Mouse (Mus musculus): Measurements from ENCODE around the gene Jag2. TPM values are rescaled to one million over a fixed set of nuclear protein-coding genes. Genes with fewer than 3 reads are reported as not detected.

The Jag2 gene
- total and polyA plus RNA-seq, 2 experiments from 2014 or later: 3.3 to 58.5 TPM

- Histone ChIP-seq H3K4me3 (ENCODE audit: low read depth, low read length) (no peak overlapping the region), H3K9ac (replicated peaks; ENCODE audit: low read depth, low read length) (no peak overlapping the region), H3K36me3 (replicated peaks; ENCODE audit: control insufficient read depth, insufficient read depth, low read length) (no peaks in the 10 kb centered on the region), H3K9me3 (replicated peaks; ENCODE audit: control insufficient read depth, low read length) (no peaks in the 10 kb centered on the region), H3K4me2 (ENCODE audit: low read depth, low read length) (no peak overlapping the region), H3K27ac (ENCODE audit: low read depth) (peak overlapping the region; percentile 49; the same call in 1 of the 2 replicates), H3K4me1 (ENCODE audit: control insufficient read depth, insufficient read depth) (no peaks in the 10 kb centered on the region), H3K27me3 (ENCODE audit: control insufficient read depth, insufficient read depth, low read length) (0 out of 2 replicates have a peak, but pooled peaks cover 12% of the 10 kb centered on the region)
- ATAC-seq (ENCODE audit: insufficient read depth, low read depth) (no peak), DNase-seq (ENCODE audit: low spot score) (no peak)
- TF ChIP-seq EP300 (IDR thresholded peaks at IDR 0.05; ENCODE audit: low read depth): no peak
- TF ChIP-seq CTCF (IDR thresholded peaks at IDR 0.05; ENCODE audit: low read depth): no peak
- 51% methylated on average over 11 of the region's 11 CpGs for WGBS
Measured at GRCm38 (mm10) chr12:112894303-112894884, 35.2 kb downstream of the Jag2 start.

DNA sequence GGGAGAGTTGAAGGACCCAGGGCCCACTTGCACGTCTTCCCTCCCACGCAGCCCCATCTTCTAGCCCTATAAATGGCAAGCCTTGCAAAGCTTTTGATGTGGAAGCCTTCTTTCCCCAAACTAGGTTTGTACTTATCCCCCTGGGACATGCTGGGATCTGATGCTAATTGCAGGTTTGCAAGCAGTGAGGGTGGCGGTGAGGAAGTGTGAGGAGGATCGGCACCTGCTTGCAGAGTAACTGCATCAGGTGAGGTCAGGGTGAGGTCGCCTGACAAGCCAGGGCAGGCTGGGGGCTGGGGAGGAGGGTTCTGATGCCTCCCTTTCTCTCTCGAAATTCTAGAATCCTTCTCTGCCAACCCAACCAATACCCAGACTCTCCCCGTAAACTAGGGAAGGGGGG, 44.1 kb downstream of the Jag2 start:
- Histone ChIP-seq H3K27me3 (ENCODE audit: control insufficient read depth, insufficient read depth, low read length) (peaks cover 3% of the 10 kb centered on the region; the same call in 1 of the 2 replicates), H3K4me1 (ENCODE audit: control insufficient read depth, insufficient read depth) (no peaks in the 10 kb centered on the region), H3K9ac (replicated peaks; ENCODE audit: low read depth, low read length) (no peak overlapping the region), H3K36me3 (replicated peaks; ENCODE audit: control insufficient read depth, insufficient read depth, low read length) (no peaks in the 10 kb centered on the region), H3K9me3 (replicated peaks; ENCODE audit: control insufficient read depth, low read length) (no peaks in the 10 kb centered on the region), H3K4me2 (ENCODE audit: low read depth, low read length) (no peak overlapping the region), H3K4me3 (ENCODE audit: low read depth, low read length) (no peak overlapping the region), H3K27ac (ENCODE audit: low read depth) (no peak overlapping the region)
- DNase-seq (ENCODE audit: low spot score) (no peak), ATAC-seq (ENCODE audit: insufficient read depth, low read depth) (no peak)
- WGBS: 48% methylated on average over 6 of the region's 7 CpGs
- TF ChIP-seq EP300 (IDR thresholded peaks at IDR 0.05; ENCODE audit: low read depth) (no peak), CTCF (IDR thresholded peaks at IDR 0.05; ENCODE audit: low read depth) (no peak)

DNA sequence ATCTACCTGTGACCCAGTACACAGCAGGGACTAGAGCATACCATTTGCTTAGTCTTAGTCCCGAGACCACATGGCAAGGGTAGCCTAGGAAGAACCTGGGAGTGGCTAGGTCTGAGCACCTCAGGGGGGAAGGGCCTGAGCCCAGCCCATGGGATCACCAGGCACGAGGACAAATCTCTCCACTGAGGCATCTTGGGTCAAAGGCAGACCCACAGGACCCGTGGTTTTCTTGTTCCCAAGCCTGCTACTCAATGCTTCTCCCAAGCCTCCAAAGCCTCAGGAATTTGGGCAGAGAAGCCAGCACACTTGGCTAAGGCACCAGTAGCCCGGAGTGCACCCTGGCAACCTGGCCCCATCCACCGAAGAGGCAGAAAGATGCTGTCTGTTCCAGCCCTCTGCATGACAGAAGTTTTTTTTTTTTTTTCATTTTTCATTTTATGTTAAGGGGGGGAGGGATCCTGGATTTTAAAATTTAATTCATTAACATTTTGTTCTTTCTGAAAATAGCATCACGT, 48.2 kb downstream of the Jag2 start:
- no peaks in the 10 kb centered on the region for H3K9me3 ChIP-seq (replicated peaks; ENCODE audit: control insufficient read depth, low read length)
- TF ChIP-seq EP300 (IDR thresholded peaks at IDR 0.05; ENCODE audit: low read depth): no peak
- TF ChIP-seq CTCF (IDR thresholded peaks at IDR 0.05; ENCODE audit: low read depth): no peak

DNA sequence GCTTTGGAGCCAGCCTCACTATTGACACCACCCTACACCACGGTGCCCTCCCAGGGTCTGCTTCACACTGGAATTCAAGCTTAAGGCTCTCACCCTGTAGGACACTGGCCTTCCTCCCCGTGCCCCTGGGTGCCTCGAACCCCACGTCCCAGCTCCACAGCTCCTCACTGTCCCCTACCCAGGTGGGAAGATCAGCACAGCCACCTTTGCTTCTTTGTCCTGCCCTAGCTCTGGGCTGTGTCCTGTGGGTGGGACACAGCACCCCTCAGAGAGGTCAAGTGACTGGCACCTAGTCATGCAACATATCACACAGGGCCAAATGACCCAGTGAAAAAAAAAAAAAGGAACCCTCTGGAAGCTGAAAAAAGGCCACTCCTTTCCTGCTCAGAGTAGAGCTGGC, 48.9 kb downstream of the Jag2 start:
- no peak overlapping the region for H3K4me2 ChIP-seq (ENCODE audit: low read depth, low read length)
- ATAC-seq (ENCODE audit: insufficient read depth, low read depth) (no peak), DNase-seq (ENCODE audit: low spot score) (no peak)
- H3K27ac ChIP-seq (ENCODE audit: low read depth): no peak overlapping the region
- H3K9ac ChIP-seq (replicated peaks; ENCODE audit: low read depth, low read length): no peak overlapping the region
- H3K27me3 ChIP-seq (ENCODE audit: control insufficient read depth, insufficient read depth, low read length): peaks cover 46% of the 10 kb centered on the region
- H3K4me1 ChIP-seq (ENCODE audit: control insufficient read depth, insufficient read depth): 0 out of 2 replicates have a peak, but pooled peaks cover 4% of the 10 kb centered on the region
- WGBS: 80% methylated on average over 4 of the region's 4 CpGs
- TF ChIP-seq EP300 (IDR thresholded peaks at IDR 0.05; ENCODE audit: low read depth) (no peak), CTCF (IDR thresholded peaks at IDR 0.05; ENCODE audit: low read depth) (no peak)
- no peak overlapping the region for H3K4me3 ChIP-seq (ENCODE audit: low read depth, low read length)
- no peaks in the 10 kb centered on the region for H3K36me3 ChIP-seq (replicated peaks; ENCODE audit: control insufficient read depth, insufficient read depth, low read length)
- H3K9me3 ChIP-seq (replicated peaks; ENCODE audit: control insufficient read depth, low read length): no peaks in the 10 kb centered on the region

More for the DNA sequence above, 48.2 kb downstream of the Jag2 start:
- ATAC-seq (ENCODE audit: insufficient read depth, low read depth) (no peak), DNase-seq (ENCODE audit: low spot score) (no peak)
- Histone ChIP-seq H3K4me1 (ENCODE audit: control insufficient read depth, insufficient read depth) (0 out of 2 replicates have a peak, but pooled peaks cover 4% of the 10 kb centered on the region), H3K27ac (ENCODE audit: low read depth) (no peak overlapping the region), H3K9ac (replicated peaks; ENCODE audit: low read depth, low read length) (no peak overlapping the region), H3K4me3 (ENCODE audit: low read depth, low read length) (no peak overlapping the region), H3K27me3 (ENCODE audit: control insufficient read depth, insufficient read depth, low read length) (peaks cover 39% of the 10 kb centered on the region), H3K4me2 (ENCODE audit: low read depth, low read length) (no peak overlapping the region), H3K36me3 (replicated peaks; ENCODE audit: control insufficient read depth, insufficient read depth, low read length) (no peaks in the 10 kb centered on the region)
- 53% methylated on average over 6 of the region's 6 CpGs for WGBS

GRCm38 (mm10) chr12:112879731-112880130, 49.8 kb downstream of the Jag2 start:
- TF ChIP-seq CTCF (IDR thresholded peaks at IDR 0.05; ENCODE audit: low read depth): no peak
- TF ChIP-seq EP300 (IDR thresholded peaks at IDR 0.05; ENCODE audit: low read depth): no peak
- H3K36me3 ChIP-seq (replicated peaks; ENCODE audit: control insufficient read depth, insufficient read depth, low read length): no peaks in the 10 kb centered on the region
- no peak overlapping the region for H3K9ac ChIP-seq (replicated peaks; ENCODE audit: low read depth, low read length)
- 0 out of 2 replicates have a peak, but pooled peaks cover 4% of the 10 kb centered on the region for H3K4me1 ChIP-seq (ENCODE audit: control insufficient read depth, insufficient read depth)
- H3K4me3 ChIP-seq (ENCODE audit: low read depth, low read length): no peak overlapping the region
- ATAC-seq (ENCODE audit: insufficient read depth, low read depth) (no peak), DNase-seq (ENCODE audit: low spot score) (no peak)
- no peak overlapping the region for H3K4me2 ChIP-seq (ENCODE audit: low read depth, low read length)
- H3K27ac ChIP-seq (ENCODE audit: low read depth): no peak overlapping the region
- H3K9me3 ChIP-seq (replicated peaks; ENCODE audit: control insufficient read depth, low read length): no peaks in the 10 kb centered on the region
- peaks cover 54% of the 10 kb centered on the region for H3K27me3 ChIP-seq (ENCODE audit: control insufficient read depth, insufficient read depth, low read length)
- 72% methylated on average over 5 of the region's 5 CpGs for WGBS
